Mouse (Mus musculus) embryonic facial prominence, embryonic 11.5 days (tissue): ENCODE results near the gene Prmt8. TPM values are rescaled to one million over a fixed set of nuclear protein-coding genes. Genes with fewer than 3 reads are reported as not detected.

Source experiments
- ATAC-seq: fragments of 200-750 bp; cut with Nextera tagmentation; replicated peaks from 2 replicates; pipeline ENCODE4 v1.8.0; 2017; ENCODE audit warnings: low read depth; ENCODE audit not compliant: insufficient number of reproducible peaks, low FRiP score, low TSS enrichment
- DNase-seq: peaks from one replicate; pipeline ENCODE4 v3.0.0-alpha.2; 2015; ENCODE audit warnings: low spot score
- H3K27ac ChIP-seq: fragments of 300-500 bp; sonication (generic); replicated peaks from 2 replicates; pipeline ENCODE4 v1.5.1; 2014; ENCODE audit warnings: mild to moderate bottlenecking, low read depth, low read length, control low read depth
- H3K27me3 ChIP-seq: fragments of 300-500 bp; sonication (generic); 2 replicates; pipeline ENCODE4 v1.6.1; 2014; ENCODE audit warnings: mild to moderate bottlenecking, low read length, moderate library complexity, mixed read lengths; ENCODE audit not compliant: control insufficient read depth, insufficient read depth
- H3K36me3 ChIP-seq: fragments of 300-500 bp; sonication (generic); replicated peaks from 2 replicates; pipeline ENCODE4 v1.6.1; 2014; ENCODE audit warnings: low read depth, mild to moderate bottlenecking, low read length, moderate library complexity, mixed read lengths; ENCODE audit not compliant: control insufficient read depth, insufficient read depth
- H3K4me1 ChIP-seq: fragments of 300-500 bp; sonication (generic); 2 replicates; pipeline ENCODE4 v1.6.1; 2014; ENCODE audit warnings: low read length, mixed read lengths; ENCODE audit not compliant: control insufficient read depth, insufficient read depth
- H3K4me2 ChIP-seq: fragments of 300-500 bp; sonication (generic); 2 replicates; pipeline ENCODE4 v1.6.1; 2014; ENCODE audit warnings: low read depth, mild to moderate bottlenecking, control low read depth, low read length, moderate library complexity
- H3K4me3 ChIP-seq: fragments of 300-500 bp; sonication (generic); 2 replicates; pipeline ENCODE4 v1.5.1; 2014; ENCODE audit warnings: low read depth, low read length, control low read depth
- H3K9ac ChIP-seq: fragments of 300-500 bp; sonication (generic); replicated peaks from 2 replicates; pipeline ENCODE4 v1.6.1; 2014; ENCODE audit warnings: mild to moderate bottlenecking, control low read depth, low read length
- H3K9me3 ChIP-seq: fragments of 300-500 bp; sonication (generic); replicated peaks from 2 replicates; pipeline ENCODE4 v1.6.1; 2016; ENCODE audit warnings: mild to moderate bottlenecking, low read length, inconsistent platforms, mixed read lengths; ENCODE audit not compliant: control insufficient read depth
- WGBS: fragments of 180-500 bp; shearing (Covaris S2); extraction: QIAGEN DNeasy Blood & Tissue Kit; methylation state at CpG from one replicate; pipeline ENCODE4 v1.1.7; 2014; 5-methylcytosine and 5-hydroxymethylcytosine counted together
- microRNA-seq: library from miRNA; unstranded; fragments of <30 nt; microRNA quantifications from one replicate; pipeline ENCODE4, GENCODE M21; 2016; ENCODE audit warnings: borderline number of aligned reads
- polyA plus RNA-seq: library from polyadenylated mRNA; unstranded; fragments of >200 nt; fragmentation: Nextera tagmentation; extraction: Ambion mirVana; gene quantifications from 2 replicates; pipeline ENCODE4 v1.2.1, GENCODE M21; 2014

Prmt8 gene
- polyA plus RNA-seq, 1 experiment from 2014 or later: 4.6 TPM

GRCm38 (mm10) chr6:127655988-127656387 lies 113.3 kb downstream of the Prmt8 start:
- WGBS: 24% methylated on average over 4 of the region's 4 CpGs
- H3K4me3 ChIP-seq: no peak overlapping the region
- ATAC-seq (no peak), DNase-seq (no peak)
- no peak overlapping the region for H3K4me2 ChIP-seq
- H3K4me1 ChIP-seq: no peaks in the 10 kb centered on the region
- no peak overlapping the region for H3K9ac ChIP-seq
- H3K27me3 ChIP-seq: no peaks in the 10 kb centered on the region
- no peaks in the 10 kb centered on the region for H3K9me3 ChIP-seq
- no peak overlapping the region for H3K27ac ChIP-seq
- no peaks in the 10 kb centered on the region for H3K36me3 ChIP-seq

GRCm38 (mm10) chr6:127641077-127641801 lies 128.0 kb downstream of the Prmt8 start:
- Histone ChIP-seq H3K4me3 (no peak overlapping the region), H3K4me2 (no peak overlapping the region), H3K9ac (no peak overlapping the region), H3K36me3 (no peaks in the 10 kb centered on the region), H3K27me3 (no peaks in the 10 kb centered on the region), H3K4me1 (no peaks in the 10 kb centered on the region), H3K9me3 (no peaks in the 10 kb centered on the region), H3K27ac (no peak overlapping the region)
- WGBS: 73% methylated on average over 8 of the region's 8 CpGs
- no peak for ATAC-seq
- no peak for DNase-seq

Small RNA genes lying within 50 kb of the gene (microRNA-seq; reads per million reads assigned to microRNA genes)
- not detected for gene Mir7233

Other genes starting within 250 kb of the Prmt8 start
- 0.46 and 0.79 TPM in 2 replicates for gene Cracr2a, start 208.1 kb downstream of the Prmt8 start, polyA plus RNA-seq
- gene Tspan11, start 118.1 kb upstream of the Prmt8 start, polyA plus RNA-seq: 14.3 TPM in 2 replicates